Mouse (Mus musculus) intestine, embryonic 14.5 days (tissue): ENCODE data around the gene Apba2. TPM values are rescaled to one million over a fixed set of nuclear protein-coding genes. Genes with fewer than 3 reads are reported as not detected.

Experiments
- ATAC-seq: fragments of 200-750 bp; cut with Nextera tagmentation; replicated peaks from 2 replicates; pipeline ENCODE4 v1.8.0; 2017; ENCODE audit warnings: low read depth, moderate number of reproducible peaks, moderate TSS enrichment, moderate library complexity; ENCODE audit not compliant: low FRiP score, low TSS enrichment
- DNase-seq: peaks from one replicate; pipeline ENCODE4 v3.0.0-alpha.2; 2018; ENCODE audit warnings: low spot score
- H3K27ac ChIP-seq: fragments of 300-500 bp; sonication (generic); 2 replicates; pipeline ENCODE4 v1.5.1; 2014; ENCODE audit warnings: low read depth, mild to moderate bottlenecking, control low read depth
- H3K27me3 ChIP-seq: fragments of 300-500 bp; sonication (generic); replicated peaks from 2 replicates; pipeline ENCODE4 v1.6.1; 2014; ENCODE audit warnings: low read length, control low read depth; ENCODE audit not compliant: control insufficient read depth, insufficient read depth
- H3K36me3 ChIP-seq: fragments of 300-500 bp; sonication (generic); 2 replicates; pipeline ENCODE4 v1.6.1; 2014; ENCODE audit warnings: low read length, control low read depth; ENCODE audit not compliant: control insufficient read depth, insufficient read depth
- H3K4me1 ChIP-seq: fragments of 300-500 bp; sonication (generic); replicated peaks from 2 replicates; pipeline ENCODE4 v1.6.1; 2014; ENCODE audit warnings: low read length, control low read depth, mixed read lengths; ENCODE audit not compliant: control insufficient read depth, insufficient read depth
- H3K4me2 ChIP-seq: fragments of 300-500 bp; sonication (generic); 2 replicates; pipeline ENCODE4 v1.6.1; 2014; ENCODE audit warnings: low read length
- H3K4me3 ChIP-seq: fragments of 300-500 bp; sonication (generic); 2 replicates; pipeline ENCODE4 v1.5.1; 2014; ENCODE audit warnings: low read depth, low read length, control low read depth, mixed read lengths
- H3K9ac ChIP-seq: fragments of 300-500 bp; sonication (generic); 2 replicates; pipeline ENCODE4 v1.6.1; 2014; ENCODE audit warnings: mild to moderate bottlenecking, low read length
- H3K9me3 ChIP-seq: fragments of 300-500 bp; sonication (generic); 2 replicates; pipeline ENCODE4 v1.6.1; 2016; ENCODE audit warnings: low read length, control low read depth; ENCODE audit not compliant: control insufficient read depth
- WGBS: fragments of 180-500 bp; shearing (Covaris S2); extraction: QIAGEN DNeasy Blood & Tissue Kit; methylation state at CpG from one replicate; pipeline ENCODE4 v1.1.7; 2014; 5-methylcytosine and 5-hydroxymethylcytosine counted together
- polyA plus RNA-seq: library from polyadenylated mRNA; unstranded; fragments of >200 nt; fragmentation: Nextera tagmentation; extraction: Ambion mirVana; gene quantifications from 2 replicates; pipeline ENCODE4 v1.2.1, GENCODE M21; 2014

The Apba2 gene
- polyA plus RNA-seq, 1 experiment from 2014 or later, result 9.6 TPM

DNA sequence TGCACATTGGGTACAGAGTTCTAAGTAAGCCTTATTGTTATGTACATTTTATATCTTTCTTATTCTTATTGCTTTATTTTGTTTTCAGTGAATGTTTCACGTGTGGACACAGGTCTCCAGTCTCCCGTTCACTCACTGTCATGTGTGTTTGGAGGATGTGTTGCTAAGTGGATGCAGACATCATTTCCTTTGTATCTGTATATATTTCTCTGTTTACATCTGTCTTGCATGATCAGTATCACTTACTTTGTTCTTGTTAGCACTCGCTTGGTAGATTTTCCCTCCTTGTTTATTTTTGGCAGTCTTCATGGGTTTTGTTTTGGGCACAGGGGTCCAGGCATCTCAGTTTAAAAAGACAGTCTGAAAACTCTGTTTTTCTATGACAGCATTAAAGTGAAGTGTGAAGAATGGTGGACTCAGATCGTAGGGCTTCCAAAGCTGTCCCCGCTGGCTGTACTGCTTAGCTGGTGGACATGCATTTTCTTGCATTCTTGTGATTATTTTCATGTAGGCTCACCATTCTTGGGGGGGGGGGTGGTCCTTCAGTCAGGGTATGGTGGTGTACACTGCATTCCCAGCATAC lies 164.3 kb downstream of the Apba2 start:
- Histone ChIP-seq H3K36me3 (no peaks in the 10 kb centered on the region), H3K4me3 (no peak overlapping the region), H3K9me3 (no peaks in the 10 kb centered on the region), H3K9ac (no peak overlapping the region), H3K4me1 (no peaks in the 10 kb centered on the region), H3K27ac (no peak overlapping the region), H3K27me3 (no peaks in the 10 kb centered on the region), H3K4me2 (no peak overlapping the region)
- DNase-seq (no peak), ATAC-seq (no peak)
- WGBS, result 58% methylated on average over 5 of the region's 5 CpGs

DNA sequence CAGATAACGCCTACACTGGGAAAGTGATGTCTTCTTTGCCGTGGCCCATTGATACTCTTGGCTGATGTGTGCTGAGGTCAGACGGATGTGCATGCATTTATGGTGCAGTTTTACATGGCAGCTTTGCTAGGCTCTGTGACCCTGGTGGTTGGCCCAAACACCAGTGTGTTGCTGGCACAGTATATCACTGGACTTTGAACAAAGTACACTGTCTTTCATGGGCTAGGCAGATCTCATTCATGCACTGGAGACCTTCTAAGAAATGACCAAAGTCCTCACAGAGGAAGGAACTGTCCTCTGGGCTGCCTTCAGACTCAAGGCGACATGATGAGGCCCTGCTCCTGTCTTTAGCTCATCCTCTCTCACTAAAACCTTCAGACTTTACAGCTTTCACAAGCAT lies 166.5 kb downstream of the Apba2 start:
- no peaks in the 10 kb centered on the region for H3K36me3 ChIP-seq
- 92% methylated on average over 4 of the region's 4 CpGs for WGBS
- H3K9me3 ChIP-seq, result no peaks in the 10 kb centered on the region
- no peak overlapping the region for H3K4me2 ChIP-seq
- no peak overlapping the region for H3K4me3 ChIP-seq
- H3K27me3 ChIP-seq, result no peaks in the 10 kb centered on the region
- ATAC-seq, result no peak
- H3K9ac ChIP-seq, result no peak overlapping the region
- no peaks in the 10 kb centered on the region for H3K4me1 ChIP-seq
- no peak for DNase-seq
- no peak overlapping the region for H3K27ac ChIP-seq

- no peak for ATAC-seq
- DNase-seq, result no peak
- no peaks in the 10 kb centered on the region for H3K4me1 ChIP-seq
- H3K9me3 ChIP-seq, result no peaks in the 10 kb centered on the region
- no peaks in the 10 kb centered on the region for H3K36me3 ChIP-seq
- H3K4me3 ChIP-seq, result no peak overlapping the region
- WGBS, result 90% methylated on average over 10 of the region's 10 CpGs
- H3K4me2 ChIP-seq, result no peak overlapping the region
- no peak overlapping the region for H3K27ac ChIP-seq
- H3K9ac ChIP-seq, result no peak overlapping the region
- H3K27me3 ChIP-seq, result no peaks in the 10 kb centered on the region
Observed at GRCm38 (mm10) chr7:64679771-64680479, 178.4 kb downstream of the Apba2 start.

- 58% methylated on average over 4 of the region's 4 CpGs for WGBS
- H3K9me3 ChIP-seq, result no peaks in the 10 kb centered on the region
- no peaks in the 10 kb centered on the region for H3K27me3 ChIP-seq
- H3K36me3 ChIP-seq, result no peaks in the 10 kb centered on the region
- H3K27ac ChIP-seq, result no peak overlapping the region
- no peak overlapping the region for H3K4me3 ChIP-seq
- no peak overlapping the region for H3K9ac ChIP-seq
- no peak overlapping the region for H3K4me2 ChIP-seq
- no peak for DNase-seq
- no peak for ATAC-seq
- H3K4me1 ChIP-seq, result no peaks in the 10 kb centered on the region
Observed at GRCm38 (mm10) chr7:64684893-64685292, 183.4 kb downstream of the Apba2 start.

- H3K36me3 ChIP-seq, result no peaks in the 10 kb centered on the region
- ATAC-seq (no peak), DNase-seq (no peak)
- no peak overlapping the region for H3K4me2 ChIP-seq
- H3K9ac ChIP-seq, result no peak overlapping the region
- H3K9me3 ChIP-seq, result no peaks in the 10 kb centered on the region
- WGBS, result 57% methylated on average over 14 of the region's 14 CpGs
- no peak overlapping the region for H3K27ac ChIP-seq
- H3K4me3 ChIP-seq, result no peak overlapping the region
- H3K27me3 ChIP-seq, result no peaks in the 10 kb centered on the region
- H3K4me1 ChIP-seq, result no peaks in the 10 kb centered on the region
Observed at GRCm38 (mm10) chr7:64688115-64688817, 186.8 kb downstream of the Apba2 start.

DNA sequence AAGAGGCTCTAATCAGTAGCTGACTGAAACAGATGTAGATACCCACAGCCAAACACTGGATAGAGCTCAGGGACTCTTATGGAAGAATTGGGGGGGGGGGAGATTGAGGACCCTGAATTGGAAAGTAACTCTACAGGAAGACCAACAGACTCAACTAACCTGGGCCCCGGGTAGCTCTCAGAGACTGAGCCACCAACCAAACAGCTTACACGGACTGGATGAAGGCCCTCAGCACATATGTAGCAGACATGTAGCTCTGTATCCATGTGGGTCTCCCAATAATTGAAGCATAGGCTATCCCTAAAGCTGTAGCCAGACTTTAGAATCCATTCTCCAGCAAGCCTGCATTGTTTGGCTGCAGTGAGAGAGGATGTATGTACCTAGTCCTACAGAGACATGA lies 190.3 kb downstream of the Apba2 start:
- Histone ChIP-seq H3K4me1 (no peaks in the 10 kb centered on the region), H3K36me3 (no peaks in the 10 kb centered on the region), H3K9ac (no peak overlapping the region), H3K27ac (no peak overlapping the region), H3K4me2 (no peak overlapping the region), H3K27me3 (no peaks in the 10 kb centered on the region), H3K4me3 (no peak overlapping the region), H3K9me3 (no peaks in the 10 kb centered on the region)
- DNase-seq (no peak), ATAC-seq (no peak)
- 88% methylated on average over 2 of the region's 2 CpGs for WGBS

DNA sequence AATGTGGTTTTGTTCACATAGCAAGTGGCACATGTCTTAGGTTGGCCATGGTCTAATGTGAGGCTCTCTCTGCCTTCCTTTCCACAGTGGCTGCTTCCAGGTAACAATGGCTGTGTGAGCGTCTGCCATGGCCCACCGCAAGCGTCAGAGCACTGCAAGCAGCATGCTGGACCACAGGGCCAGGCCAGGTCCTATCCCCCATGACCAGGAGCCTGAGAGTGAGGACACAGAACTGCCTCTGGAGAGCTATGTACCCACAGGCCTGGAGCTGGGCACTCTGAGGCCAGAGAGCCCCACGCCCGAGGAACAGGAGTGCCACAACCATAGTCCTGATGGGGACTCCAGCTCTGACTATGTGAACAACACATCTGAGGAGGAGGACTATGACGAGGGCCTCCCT lies 193.4 kb downstream of the Apba2 start:
- no peaks in the 10 kb centered on the region for H3K36me3 ChIP-seq
- H3K4me3 ChIP-seq, result no peak overlapping the region
- H3K27ac ChIP-seq, result no peak overlapping the region
- H3K4me1 ChIP-seq, result no peaks in the 10 kb centered on the region
- DNase-seq (no peak), ATAC-seq (no peak)
- no peak overlapping the region for H3K9ac ChIP-seq
- WGBS, result 85% methylated on average over 6 of the region's 6 CpGs
- no peaks in the 10 kb centered on the region for H3K9me3 ChIP-seq
- H3K27me3 ChIP-seq, result no peaks in the 10 kb centered on the region
- no peak overlapping the region for H3K4me2 ChIP-seq

- DNase-seq, result no peak
- WGBS, result 76% methylated on average over 14 of the region's 14 CpGs
- no peak overlapping the region for H3K9ac ChIP-seq
Observed at GRCm38 (mm10) chr7:64696521-64697281, 195.2 kb downstream of the Apba2 start.

More at GRCm38 (mm10) chr7:64696521-64697281, 195.2 kb downstream of the Apba2 start:
- H3K27me3 ChIP-seq, result no peaks in the 10 kb centered on the region
- no peak overlapping the region for H3K4me3 ChIP-seq
- no peak overlapping the region for H3K27ac ChIP-seq
- H3K9me3 ChIP-seq, result no peaks in the 10 kb centered on the region
- no peaks in the 10 kb centered on the region for H3K4me1 ChIP-seq
- H3K4me2 ChIP-seq, result no peak overlapping the region
- no peak for ATAC-seq
- H3K36me3 ChIP-seq, result no peaks in the 10 kb centered on the region
